Mouse (Mus musculus) spleen, adult 2 months (tissue): ENCODE results near the gene Micu1. TPM values are rescaled to one million over a fixed set of nuclear protein-coding genes. Genes with fewer than 3 reads are reported as not detected.

Source experiments
- DNase-seq, 2 experiments: peaks; one replicate each; pipeline versions ENCODE4 v3.0.0 to v3.0.0-alpha.2; 2012 to 2021; ENCODE audit warnings: low spot score in 2 of 2, low read depth in 1 of 2
- H3K27ac ChIP-seq: fragments of 200-500 bp; 2 replicates; pipeline ENCODE4 v1.5.1; 2012; ENCODE audit warnings: low read length, inconsistent platforms; ENCODE audit not compliant: insufficient read depth
- H3K27me3 ChIP-seq: fragments of 200-500 bp; 2 replicates; pipeline ENCODE4 v1.6.1; 2012; ENCODE audit warnings: mild to moderate bottlenecking, moderate library complexity, low read length, inconsistent platforms; ENCODE audit not compliant: control insufficient read depth, insufficient read depth
- H3K36me3 ChIP-seq: fragments of 200-500 bp; 2 replicates; pipeline ENCODE4 v1.6.1; 2012; ENCODE audit warnings: mild to moderate bottlenecking, low read length, inconsistent platforms; ENCODE audit not compliant: control insufficient read depth, insufficient read depth
- H3K4me1 ChIP-seq: fragments of 200-500 bp; 2 replicates; pipeline ENCODE4 v1.6.1; 2011; ENCODE audit warnings: inconsistent platforms; ENCODE audit not compliant: control insufficient read depth, insufficient read depth, insufficient read length
- H3K4me3 ChIP-seq: fragments of 200-500 bp; 2 replicates; pipeline ENCODE4 v1.5.1; 2011; ENCODE audit warnings: mild to moderate bottlenecking, inconsistent platforms; ENCODE audit not compliant: insufficient read depth, insufficient read length; ENCODE audit errors: extremely low read depth
- CTCF ChIP-seq: fragments of 200-500 bp; IDR thresholded peaks from 2 replicates; pipeline ENCODE4 v1.5.1; 2011; ENCODE audit warnings: mild to moderate bottlenecking, inconsistent platforms; ENCODE audit not compliant: insufficient read depth, insufficient read length, insufficient replicate concordance; ENCODE audit errors: extremely low read depth
- POLR2A ChIP-seq: fragments of 200-500 bp; IDR thresholded peaks from 2 replicates; pipeline ENCODE4 v1.6.1; 2011; ENCODE audit warnings: low read depth, low read length, inconsistent platforms
- WGBS: fragments of 180-500 bp; shearing (Covaris S2); methylation state at CpG from one replicate; pipeline ENCODE4 v1.1.7; 2018; 5-methylcytosine and 5-hydroxymethylcytosine counted together
- polyA plus RNA-seq: library from polyadenylated mRNA; depleted of rRNA; stranded (reverse); fragments of >200 nt; gene quantifications from 2 replicates; pipeline ENCODE4 v1.2.3, GENCODE M21; 2012

Gene Micu1
- polyA plus RNA-seq, 1 experiment, result 21.9 TPM

GRCm38 (mm10) chr10:59771375-59772048 lies 69.2 kb downstream of the Micu1 start:
- no peak overlapping the region for H3K27ac ChIP-seq
- H3K4me1 ChIP-seq, result no peaks in the 10 kb centered on the region
- H3K27me3 ChIP-seq, result no peaks in the 10 kb centered on the region
- 95% methylated on average over 6 of the region's 6 CpGs for WGBS
- H3K36me3 ChIP-seq, result peaks cover 4% of the 10 kb centered on the region; the same call in 1 of the 2 replicates
- DNase-seq, result no peak
- TF ChIP-seq CTCF, result no peak
- no peak overlapping the region for H3K4me3 ChIP-seq

- 93% methylated on average over 2 of the region's 2 CpGs for WGBS
- H3K4me1 ChIP-seq, result no peaks in the 10 kb centered on the region
- H3K36me3 ChIP-seq, result peaks cover 4% of the 10 kb centered on the region
- H3K27ac ChIP-seq, result no peak overlapping the region
- no peak for TF ChIP-seq CTCF
- no peak for TF ChIP-seq POLR2A
- DNase-seq, result no peak
- no peaks in the 10 kb centered on the region for H3K27me3 ChIP-seq
- H3K4me3 ChIP-seq, result no peak overlapping the region
Observed at GRCm38 (mm10) chr10:59772049-59772397, 69.7 kb downstream of the Micu1 start.

DNA sequence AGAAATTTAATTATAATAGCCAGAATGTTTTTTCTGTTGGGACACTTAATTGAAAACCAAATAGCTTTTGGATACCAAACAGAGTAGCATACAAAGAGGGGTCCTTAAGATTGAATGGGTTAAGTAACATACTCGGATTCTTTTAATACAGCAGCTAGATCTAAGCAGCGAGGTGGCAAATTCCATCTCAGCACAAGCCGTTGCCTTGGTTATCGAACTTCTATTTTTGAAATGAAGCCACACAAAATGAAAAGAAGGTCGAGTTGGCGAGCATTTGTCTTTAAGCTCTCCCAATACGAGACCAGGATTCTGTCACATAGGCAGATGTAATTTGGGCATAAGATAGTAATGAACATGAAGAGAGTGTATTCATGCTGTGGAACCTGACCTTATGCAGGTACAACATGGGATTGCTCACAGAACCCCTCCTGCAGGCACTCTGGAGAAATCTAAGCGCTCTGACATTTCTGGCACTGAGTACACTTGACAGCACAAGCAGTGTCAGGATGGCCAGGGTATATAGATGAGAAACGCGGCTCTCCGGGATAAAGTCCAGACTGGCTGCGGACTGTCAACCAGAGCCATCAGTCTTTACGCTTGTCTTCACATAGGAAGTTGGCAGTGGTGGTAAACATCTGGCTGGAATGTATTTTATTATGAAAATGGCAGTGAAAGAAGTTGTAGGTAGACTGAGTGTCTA lies 71.3 kb downstream of the Micu1 start:
- Histone ChIP-seq H3K27ac (no peak overlapping the region), H3K27me3 (no peaks in the 10 kb centered on the region), H3K4me1 (no peaks in the 10 kb centered on the region), H3K36me3 (peaks cover 4% of the 10 kb centered on the region), H3K4me3 (no peak overlapping the region)
- TF ChIP-seq POLR2A (no peak), CTCF (no peak)
- 94% methylated on average over 13 of the region's 13 CpGs for WGBS
- no peak for DNase-seq

- Histone ChIP-seq H3K4me3 (no peak overlapping the region), H3K27ac (no peak overlapping the region), H3K27me3 (no peaks in the 10 kb centered on the region), H3K36me3 (peaks cover 3% of the 10 kb centered on the region), H3K4me1 (no peaks in the 10 kb centered on the region)
- no peak for TF ChIP-seq POLR2A
- no peak for TF ChIP-seq CTCF
- WGBS, result 91% methylated on average over 3 of the region's 3 CpGs
- DNase-seq, result no peak
Observed at GRCm38 (mm10) chr10:59774141-59774534, 71.9 kb downstream of the Micu1 start.

- WGBS, result 94% methylated on average over 3 of the region's 3 CpGs
- H3K4me3 ChIP-seq, result no peak overlapping the region
- no peak for DNase-seq
- H3K27ac ChIP-seq, result no peak overlapping the region
- H3K27me3 ChIP-seq, result no peaks in the 10 kb centered on the region
- TF ChIP-seq POLR2A, result no peak
- TF ChIP-seq CTCF, result no peak
- no peaks in the 10 kb centered on the region; the same call in 1 of the 2 replicates for H3K36me3 ChIP-seq
- no peaks in the 10 kb centered on the region for H3K4me1 ChIP-seq
Observed at GRCm38 (mm10) chr10:59777246-59777645, 75.0 kb downstream of the Micu1 start.

- Histone ChIP-seq H3K27ac (no peak overlapping the region), H3K4me1 (no peaks in the 10 kb centered on the region), H3K27me3 (no peaks in the 10 kb centered on the region), H3K4me3 (no peak overlapping the region), H3K36me3 (no peaks in the 10 kb centered on the region; the same call in 1 of the 2 replicates)
- no peak for DNase-seq
- WGBS, result 94% methylated on average over 4 of the region's 4 CpGs
- TF ChIP-seq POLR2A, result no peak
Observed at GRCm38 (mm10) chr10:59778137-59778710, 75.9 kb downstream of the Micu1 start.

GRCm38 (mm10) chr10:59780698-59781097 lies 78.4 kb downstream of the Micu1 start:
- H3K4me1 ChIP-seq, result no peaks in the 10 kb centered on the region
- H3K36me3 ChIP-seq, result no peaks in the 10 kb centered on the region; the same call in 1 of the 2 replicates
- no peak overlapping the region for H3K27ac ChIP-seq
- DNase-seq, result no peak
- no peak for TF ChIP-seq POLR2A
- no peak for TF ChIP-seq CTCF
- no peak overlapping the region for H3K4me3 ChIP-seq
- H3K27me3 ChIP-seq, result no peaks in the 10 kb centered on the region
- WGBS, result 80% methylated on average over 3 of the region's 3 CpGs
